Mouse (Mus musculus) kidney, embryonic 14.5 days (tissue): ENCODE measurements around the gene Ap1g1. TPM values are rescaled to one million over a fixed set of nuclear protein-coding genes. Genes with fewer than 3 reads are reported as not detected.

Experiments used
- ATAC-seq: fragments of 200-750 bp; cut with Nextera tagmentation; 2 replicates; pipeline ENCODE4 v1.8.0; 2017; ENCODE audit warnings: moderate number of reproducible peaks, mild to moderate bottlenecking, moderate TSS enrichment, moderate library complexity; ENCODE audit not compliant: low FRiP score, low TSS enrichment
- H3K27ac ChIP-seq: fragments of 300-500 bp; sonication (generic); 2 replicates; pipeline ENCODE4 v1.5.1; 2014; ENCODE audit warnings: low read depth, mild to moderate bottlenecking, low read length, moderate library complexity, mixed read lengths
- H3K27me3 ChIP-seq: fragments of 300-500 bp; sonication (generic); 2 replicates; pipeline ENCODE4 v1.6.1; 2014; ENCODE audit warnings: mild to moderate bottlenecking, low read length; ENCODE audit not compliant: control insufficient read depth, insufficient read depth
- H3K36me3 ChIP-seq: fragments of 300-500 bp; sonication (generic); 2 replicates; pipeline ENCODE4 v1.6.1; 2014; ENCODE audit warnings: low read length, mixed read lengths; ENCODE audit not compliant: control insufficient read depth, insufficient read depth
- H3K4me1 ChIP-seq: fragments of 300-500 bp; sonication (generic); 2 replicates; pipeline ENCODE4 v1.6.1; 2014; ENCODE audit warnings: low read length, mixed read lengths; ENCODE audit not compliant: control insufficient read depth, insufficient read depth
- H3K4me2 ChIP-seq: fragments of 300-500 bp; sonication (generic); replicated peaks from 2 replicates; pipeline ENCODE4 v1.6.1; 2014; ENCODE audit warnings: low read depth, mild to moderate bottlenecking, low read length
- H3K4me3 ChIP-seq: fragments of 300-500 bp; sonication (generic); 2 replicates; pipeline ENCODE4 v1.5.1; 2014; ENCODE audit warnings: mild to moderate bottlenecking, low read length
- H3K9ac ChIP-seq: fragments of 300-500 bp; sonication (generic); 2 replicates; pipeline ENCODE4 v1.6.1; 2014; ENCODE audit warnings: low read depth, mild to moderate bottlenecking, low read length, moderate library complexity
- H3K9me3 ChIP-seq: fragments of 300-500 bp; sonication (generic); 2 replicates; pipeline ENCODE4 v1.6.1; 2016; ENCODE audit warnings: low read length; ENCODE audit not compliant: control insufficient read depth
- WGBS: fragments of 180-500 bp; shearing (Covaris S2); extraction: QIAGEN DNeasy Blood & Tissue Kit; methylation state at CpG from one replicate; pipeline ENCODE4 v1.1.7; 2014; 5-methylcytosine and 5-hydroxymethylcytosine counted together
- polyA plus RNA-seq: library from polyadenylated mRNA; unstranded; fragments of >200 nt; fragmentation: Nextera tagmentation; extraction: Ambion mirVana; gene quantifications from 2 replicates; pipeline ENCODE4 v1.2.1, GENCODE M21; 2014

Ap1g1 gene
- polyA plus RNA-seq, 1 experiment from 2014 or later, result 38.8 TPM

GRCm38 (mm10) chr8:109823561-109823960 is 45.2 kb downstream of the Ap1g1 start:
- Histone ChIP-seq H3K9me3 (no peaks in the 10 kb centered on the region), H3K36me3 (peaks cover 8% of the 10 kb centered on the region), H3K27me3 (no peaks in the 10 kb centered on the region), H3K4me1 (no peaks in the 10 kb centered on the region), H3K27ac (no peak overlapping the region), H3K9ac (no peak overlapping the region), H3K4me2 (no peak overlapping the region), H3K4me3 (no peak overlapping the region)
- ATAC-seq, result no peak
- WGBS, result 76% methylated on average over 2 of the region's 2 CpGs

DNA sequence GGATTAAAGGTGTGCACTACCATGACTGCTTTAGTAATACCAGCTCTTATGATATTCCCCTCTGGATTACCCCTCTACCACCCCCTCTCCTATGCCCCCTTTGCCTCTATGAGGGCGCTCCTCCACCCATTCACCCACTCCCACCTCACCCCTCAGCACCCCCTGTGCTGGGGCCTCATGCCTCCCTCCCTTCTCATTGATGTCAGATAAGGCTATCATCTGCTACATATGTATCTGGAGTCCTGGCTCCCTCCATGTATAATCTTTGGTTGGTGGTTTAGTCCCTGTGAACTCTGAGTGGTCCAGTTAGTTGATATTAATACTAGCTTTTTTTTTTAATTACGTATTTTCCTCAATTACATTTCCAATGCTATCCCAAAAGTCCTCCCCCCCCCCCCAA is 61.5 kb downstream of the Ap1g1 start:
- WGBS, result 94% methylated on average over 2 of the region's 2 CpGs
- peaks cover 57% of the 10 kb centered on the region for H3K36me3 ChIP-seq
- ATAC-seq, result no peak
- no peaks in the 10 kb centered on the region for H3K9me3 ChIP-seq
- H3K27ac ChIP-seq, result no peak overlapping the region
- H3K27me3 ChIP-seq, result no peaks in the 10 kb centered on the region
- H3K4me2 ChIP-seq, result no peak overlapping the region
- H3K4me1 ChIP-seq, result no peaks in the 10 kb centered on the region
- no peak overlapping the region for H3K9ac ChIP-seq
- H3K4me3 ChIP-seq, result no peak overlapping the region

DNA sequence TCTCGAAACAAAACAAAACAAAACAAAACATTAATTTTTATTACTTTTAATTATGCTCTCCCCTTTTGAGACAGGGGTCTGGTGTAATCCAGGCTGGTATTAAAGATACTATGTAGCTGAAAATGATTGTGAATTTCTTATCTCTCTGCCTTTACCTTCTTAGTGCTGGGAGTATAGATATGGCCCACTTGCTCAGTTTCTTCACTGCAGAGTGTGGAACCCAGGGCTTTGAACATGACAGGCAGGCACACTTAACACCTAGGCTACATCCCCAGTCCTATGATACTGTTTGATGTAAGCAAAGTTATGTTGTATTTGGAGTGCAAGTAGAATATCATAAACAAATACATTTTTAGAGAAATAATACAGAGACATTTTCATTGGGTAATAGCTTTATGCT is 64.1 kb downstream of the Ap1g1 start:
- H3K9me3 ChIP-seq, result no peaks in the 10 kb centered on the region
- ATAC-seq, result no peak
- no peak overlapping the region for H3K9ac ChIP-seq
- H3K27me3 ChIP-seq, result no peaks in the 10 kb centered on the region
- no peak overlapping the region for H3K27ac ChIP-seq
- no peak overlapping the region for H3K4me2 ChIP-seq
- peaks cover 57% of the 10 kb centered on the region for H3K36me3 ChIP-seq
- H3K4me3 ChIP-seq, result no peak overlapping the region
- 80% methylated on average over 1 of the region's 1 CpGs for WGBS
- no peaks in the 10 kb centered on the region for H3K4me1 ChIP-seq

GRCm38 (mm10) chr8:109847866-109848265 is 69.5 kb downstream of the Ap1g1 start:
- no peaks in the 10 kb centered on the region for H3K4me1 ChIP-seq
- H3K27ac ChIP-seq, result no peak overlapping the region
- H3K9ac ChIP-seq, result no peak overlapping the region
- H3K27me3 ChIP-seq, result no peaks in the 10 kb centered on the region
- 86% methylated on average over 2 of the region's 2 CpGs for WGBS
- H3K9me3 ChIP-seq, result no peaks in the 10 kb centered on the region
- no peak overlapping the region for H3K4me3 ChIP-seq
- no peak overlapping the region for H3K4me2 ChIP-seq
- no peak for ATAC-seq
- H3K36me3 ChIP-seq, result peaks cover 72% of the 10 kb centered on the region

DNA sequence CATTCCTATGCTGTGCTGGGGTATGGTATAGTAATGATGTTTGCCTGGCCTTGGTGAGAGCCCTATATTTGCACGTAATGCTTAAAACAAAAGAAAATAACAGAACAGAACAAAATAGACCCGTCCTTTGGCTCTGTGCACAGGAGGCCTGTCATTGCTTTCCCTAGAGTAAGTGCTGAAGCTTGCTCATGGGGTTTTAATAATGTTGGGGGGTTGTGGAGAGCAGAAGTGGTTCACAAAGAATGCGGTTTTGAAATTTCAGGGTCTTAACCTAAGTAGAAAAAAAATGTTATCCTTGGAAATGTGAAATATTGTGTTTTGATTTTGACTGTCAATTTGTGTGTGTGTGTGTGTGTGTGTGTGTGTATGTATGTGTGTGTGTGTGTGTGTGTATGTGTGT is 70.6 kb downstream of the Ap1g1 start:
- Histone ChIP-seq H3K27me3 (no peaks in the 10 kb centered on the region), H3K4me3 (no peak overlapping the region), H3K9me3 (no peaks in the 10 kb centered on the region), H3K27ac (no peak overlapping the region), H3K9ac (no peak overlapping the region), H3K36me3 (peaks cover 68% of the 10 kb centered on the region), H3K4me2 (no peak overlapping the region), H3K4me1 (no peaks in the 10 kb centered on the region)
- ATAC-seq, result no peak
- 85% methylated on average over 3 of the region's 3 CpGs for WGBS

DNA sequence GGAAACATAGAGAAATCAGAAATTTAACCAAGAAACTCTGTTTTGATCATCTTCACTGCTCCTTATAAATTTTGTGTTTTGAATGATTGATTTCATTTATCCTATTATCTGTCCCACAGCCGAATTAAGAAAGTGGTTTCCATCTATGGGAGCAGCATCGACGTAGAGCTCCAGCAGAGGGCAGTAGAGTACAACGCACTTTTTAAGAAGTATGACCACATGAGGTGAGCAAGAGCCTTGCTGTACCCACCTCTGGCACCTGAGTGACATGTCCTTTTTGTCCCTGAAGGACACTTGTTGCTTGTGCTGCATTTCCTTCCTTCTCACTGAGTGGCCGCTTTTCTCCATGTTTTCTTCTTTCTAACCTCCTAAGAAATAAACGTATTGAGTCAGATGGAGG is 75.1 kb downstream of the Ap1g1 start:
- H3K27me3 ChIP-seq, result no peaks in the 10 kb centered on the region
- ATAC-seq, result no peak
- no peaks in the 10 kb centered on the region for H3K4me1 ChIP-seq
- no peaks in the 10 kb centered on the region for H3K9me3 ChIP-seq
- H3K27ac ChIP-seq, result no peak overlapping the region
- H3K9ac ChIP-seq, result no peak overlapping the region
- peaks cover 69% of the 10 kb centered on the region for H3K36me3 ChIP-seq
- 50% methylated on average over 6 of the region's 6 CpGs for WGBS
- H3K4me3 ChIP-seq, result no peak overlapping the region
- no peak overlapping the region for H3K4me2 ChIP-seq

DNA sequence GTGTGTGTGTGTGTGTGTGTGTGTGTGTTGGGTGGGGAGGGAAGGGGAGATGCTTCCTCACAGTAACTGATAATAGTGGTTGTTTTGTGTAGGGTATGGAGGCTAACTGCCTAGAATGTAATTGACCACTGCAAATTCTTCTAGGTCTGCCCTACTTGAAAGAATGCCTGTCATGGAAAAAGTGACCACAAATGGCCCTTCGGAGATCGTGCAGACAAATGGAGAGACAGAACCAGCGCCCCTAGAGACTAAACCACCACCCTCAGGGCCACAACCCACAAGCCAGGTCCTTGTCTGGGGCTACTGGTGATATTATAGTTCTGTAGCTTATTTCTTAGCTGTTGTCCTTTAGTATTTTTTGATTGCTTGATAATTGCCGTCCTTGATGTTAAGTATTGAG is 76.2 kb downstream of the Ap1g1 start:
- no peak for ATAC-seq
- 94% methylated on average over 4 of the region's 4 CpGs for WGBS
- Histone ChIP-seq H3K27me3 (no peaks in the 10 kb centered on the region), H3K4me1 (no peaks in the 10 kb centered on the region), H3K4me3 (no peak overlapping the region), H3K27ac (no peak overlapping the region), H3K9me3 (no peaks in the 10 kb centered on the region), H3K36me3 (peaks cover 65% of the 10 kb centered on the region), H3K9ac (no peak overlapping the region), H3K4me2 (no peak overlapping the region)

GRCm38 (mm10) chr8:109855451-109855850 is 77.1 kb downstream of the Ap1g1 start:
- no peak overlapping the region for H3K9ac ChIP-seq
- no peak overlapping the region for H3K27ac ChIP-seq
- no peaks in the 10 kb centered on the region for H3K27me3 ChIP-seq
- H3K9me3 ChIP-seq, result no peaks in the 10 kb centered on the region
- peaks cover 65% of the 10 kb centered on the region for H3K36me3 ChIP-seq
- no peak overlapping the region for H3K4me3 ChIP-seq
- ATAC-seq, result no peak
- H3K4me1 ChIP-seq, result no peaks in the 10 kb centered on the region
- WGBS, result 98% methylated on average over 6 of the region's 6 CpGs
- H3K4me2 ChIP-seq, result no peak overlapping the region

GRCm38 (mm10) chr8:109863398-109863797 is 85.0 kb downstream of the Ap1g1 start:
- H3K4me2 ChIP-seq, result no peak overlapping the region
- H3K9me3 ChIP-seq, result no peaks in the 10 kb centered on the region
- no peak for ATAC-seq
- H3K27ac ChIP-seq, result no peak overlapping the region
- H3K4me1 ChIP-seq, result no peaks in the 10 kb centered on the region
- H3K4me3 ChIP-seq, result no peak overlapping the region
- peaks cover 39% of the 10 kb centered on the region for H3K36me3 ChIP-seq
- 74% methylated on average over 2 of the region's 2 CpGs for WGBS
- no peak overlapping the region for H3K9ac ChIP-seq
- no peaks in the 10 kb centered on the region for H3K27me3 ChIP-seq

DNA sequence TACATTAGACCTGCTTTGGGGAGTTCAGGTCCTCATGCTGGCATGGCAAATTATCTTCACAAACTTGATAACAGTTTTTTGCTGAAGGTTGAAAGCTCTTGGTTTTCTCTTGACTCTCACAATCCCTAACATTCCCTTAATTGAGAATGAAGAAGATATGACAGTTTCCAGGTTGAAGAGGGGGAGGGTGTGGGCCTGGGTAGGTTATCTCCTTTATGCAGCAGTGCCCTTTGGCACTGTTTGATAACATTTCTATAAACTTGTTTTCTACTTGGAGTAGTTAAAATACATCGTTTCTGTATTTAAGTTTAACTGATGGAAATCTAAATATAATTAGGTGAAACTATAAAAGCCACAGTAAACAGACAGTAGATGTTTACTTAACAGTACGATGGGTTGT is 86.4 kb downstream of the Ap1g1 start:
- Histone ChIP-seq H3K4me1 (no peaks in the 10 kb centered on the region), H3K9me3 (no peaks in the 10 kb centered on the region), H3K4me2 (no peak overlapping the region), H3K9ac (no peak overlapping the region), H3K4me3 (no peak overlapping the region), H3K27me3 (no peaks in the 10 kb centered on the region), H3K27ac (no peak overlapping the region), H3K36me3 (peaks cover 31% of the 10 kb centered on the region)
- no peak for ATAC-seq
- 84% methylated on average over 2 of the region's 2 CpGs for WGBS
